Mouse (Mus musculus) cerebellum, adult 2 months (tissue): ENCODE results near the gene Limk2. TPM values are rescaled to one million over a fixed set of nuclear protein-coding genes. Genes with fewer than 3 reads are reported as not detected.

ENCODE experiments used
- DNase-seq, 2 experiments: peaks; one replicate each; pipeline ENCODE4 v3.0.0; 2021
- H3K27ac ChIP-seq: fragments of 200-500 bp; 2 replicates; pipeline ENCODE4 v1.5.1; 2012; ENCODE audit warnings: low read length, control low read depth, inconsistent platforms; ENCODE audit not compliant: insufficient read depth
- H3K27me3 ChIP-seq: fragments of 200-500 bp; 2 replicates; pipeline ENCODE4 v1.6.1; 2012; ENCODE audit warnings: inconsistent platforms, mild to moderate bottlenecking, low read length, moderate library complexity; ENCODE audit not compliant: control insufficient read depth, insufficient read depth
- H3K4me1 ChIP-seq: fragments of 200-500 bp; 2 replicates; pipeline ENCODE4 v1.6.1; 2011; ENCODE audit warnings: low read length; ENCODE audit not compliant: control insufficient read depth, insufficient read depth
- H3K4me3 ChIP-seq: fragments of 200-500 bp; replicated peaks from 2 replicates; pipeline ENCODE3; 2011; ENCODE audit warnings: mild to moderate bottlenecking, low read depth, low read length, control low read depth; ENCODE audit not compliant: insufficient read depth
- CTCF ChIP-seq: fragments of 200-500 bp; IDR thresholded peaks from 2 replicates; pipeline ENCODE4 v1.5.1; 2011; ENCODE audit warnings: low read depth, mild to moderate bottlenecking, control low read depth, low read length, moderate library complexity, borderline replicate concordance; ENCODE audit not compliant: insufficient read depth
- POLR2A ChIP-seq: fragments of 200-500 bp; IDR thresholded peaks from 2 replicates; pipeline ENCODE4 v1.6.1; 2011; ENCODE audit warnings: low read length, control low read depth, borderline replicate concordance; ENCODE audit not compliant: insufficient read depth
- WGBS: fragments of 180-500 bp; shearing (Covaris S2); methylation state at CpG from one replicate; pipeline ENCODE4 v1.1.7; 2018; 5-methylcytosine and 5-hydroxymethylcytosine counted together
- polyA plus RNA-seq: library from polyadenylated mRNA; depleted of rRNA; stranded (reverse); fragments of >200 nt; gene quantifications from 2 replicates; pipeline ENCODE4 v1.2.3, GENCODE M21; 2012

Limk2 gene
- polyA plus RNA-seq, 1 experiment, result 201 TPM

DNA sequence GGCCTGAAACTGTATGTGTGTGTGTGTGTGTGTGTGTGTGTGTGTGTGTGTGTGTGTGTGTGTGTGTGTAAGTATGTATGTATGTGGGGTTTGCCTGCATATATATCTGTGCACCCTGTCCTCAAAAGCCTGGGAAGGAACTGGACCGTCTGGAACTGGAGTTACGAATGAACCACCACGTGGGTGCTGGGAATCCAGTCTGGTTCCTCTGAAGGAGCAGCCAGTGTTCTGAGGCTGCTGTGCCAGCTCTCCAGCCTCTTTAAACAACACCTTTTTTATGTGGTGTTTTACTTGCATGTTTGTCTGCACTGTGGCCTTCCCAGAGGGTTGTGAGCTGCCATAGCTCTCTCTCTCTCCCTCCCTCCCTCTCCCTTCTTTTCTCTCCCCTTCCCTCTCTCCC, 72.4 kb downstream of the Limk2 start:
- Histone ChIP-seq H3K4me3 (no peak overlapping the region), H3K4me1 (peaks cover 49% of the 10 kb centered on the region), H3K27me3 (no peaks in the 10 kb centered on the region), H3K27ac (peak overlapping the region; percentile 96)
- no peak for TF ChIP-seq CTCF
- DNase-seq, result no peak
- WGBS, result 23% methylated on average over 3 of the region's 3 CpGs

DNA sequence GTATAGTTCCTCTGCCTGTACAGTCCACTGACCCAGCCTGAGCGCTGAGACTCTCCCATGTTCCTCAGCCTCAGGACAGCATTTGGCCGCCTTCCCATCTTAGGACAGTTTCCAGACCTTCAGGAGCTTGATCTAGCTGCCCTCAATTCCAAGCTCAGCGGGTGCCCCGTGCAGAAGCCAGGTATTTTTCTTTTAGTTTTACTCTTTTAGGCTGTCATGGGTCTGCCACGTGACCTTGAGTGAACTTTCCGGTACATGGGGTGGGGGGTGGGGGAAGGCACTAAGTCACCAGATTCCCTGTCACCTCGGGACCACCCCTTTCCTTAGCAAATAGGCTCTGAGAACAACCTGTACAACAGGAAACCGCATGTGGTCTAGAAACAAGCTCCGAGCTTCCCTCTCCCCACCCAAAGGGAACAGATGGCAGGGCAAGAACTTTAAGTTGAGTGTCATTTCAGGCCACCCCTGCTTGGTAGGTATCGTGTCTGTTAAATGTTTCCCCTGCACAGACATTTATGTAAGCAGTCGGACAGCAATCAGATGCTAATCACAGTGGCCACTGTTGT, 73.3 kb downstream of the Limk2 start:
- 6% methylated on average over 11 of the region's 11 CpGs for WGBS
- no peaks in the 10 kb centered on the region for H3K27me3 ChIP-seq
- TF ChIP-seq CTCF (no peak), POLR2A (peak; percentile 27; the same call in 1 of the 2 replicates)
- H3K27ac ChIP-seq, result peak overlapping the region; percentile 96
- peaks cover 49% of the 10 kb centered on the region for H3K4me1 ChIP-seq
- peak; percentile 90 to 94 for DNase-seq
- peak overlapping the region; percentile 31 for H3K4me3 ChIP-seq

GRCm38 (mm10) chr11:3334711-3335316, 74.2 kb downstream of the Limk2 start:
- Histone ChIP-seq H3K4me3 (peak overlapping the region; percentile 35), H3K27me3 (no peaks in the 10 kb centered on the region), H3K27ac (peak overlapping the region; percentile 96), H3K4me1 (peaks cover 47% of the 10 kb centered on the region)
- DNase-seq, result no peak
- WGBS, result 33% methylated on average over 9 of the region's 9 CpGs
- TF ChIP-seq POLR2A (no peak), CTCF (no peak)

GRCm38 (mm10) chr11:3334141-3334710, 74.8 kb downstream of the Limk2 start:
- WGBS, result 83% methylated on average over 11 of the region's 11 CpGs
- peak overlapping the region; percentile 96; the same call in 1 of the 2 replicates for H3K27ac ChIP-seq
- no peak overlapping the region for H3K4me3 ChIP-seq
- no peak for DNase-seq
- H3K27me3 ChIP-seq, result no peaks in the 10 kb centered on the region
- H3K4me1 ChIP-seq, result peaks cover 43% of the 10 kb centered on the region
- no peak for TF ChIP-seq POLR2A
- no peak for TF ChIP-seq CTCF

DNA sequence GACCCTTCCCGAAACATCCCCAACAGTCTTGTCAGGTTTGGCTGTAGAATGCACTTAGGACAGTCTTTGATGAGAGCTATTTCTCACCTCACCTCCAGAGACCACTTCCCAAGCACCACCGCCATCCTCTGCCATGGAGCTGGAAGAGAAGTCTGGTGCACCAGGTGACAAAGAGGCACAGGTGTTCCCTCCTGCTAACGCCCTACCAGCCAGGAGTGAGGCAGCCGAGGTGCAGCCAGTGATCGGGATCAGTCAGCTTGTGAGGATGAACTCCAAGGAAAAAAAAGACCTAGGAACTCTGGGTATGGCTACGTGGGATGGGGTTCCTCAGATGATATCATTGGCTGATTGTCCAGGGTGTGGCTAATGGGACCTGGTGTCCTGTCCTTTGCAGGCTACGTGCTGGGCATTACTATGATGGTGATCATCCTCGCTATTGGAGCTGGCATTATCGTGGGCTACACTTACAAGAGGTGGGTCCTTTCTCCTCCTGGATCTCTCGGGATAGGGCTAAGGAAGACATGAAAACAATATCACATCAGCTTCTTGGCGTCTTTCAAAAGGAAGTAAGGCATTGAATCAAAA, 75.8 kb downstream of the Limk2 start:
- no peak for TF ChIP-seq CTCF
- TF ChIP-seq POLR2A, result no peak
- Histone ChIP-seq H3K27me3 (no peaks in the 10 kb centered on the region), H3K4me1 (peaks cover 41% of the 10 kb centered on the region), H3K4me3 (peak overlapping the region; percentile 56), H3K27ac (peak overlapping the region; percentile 82)
- WGBS, result 49% methylated on average over 11 of the region's 11 CpGs
- peak in 1 of 2 experiments; percentile 44 for DNase-seq

DNA sequence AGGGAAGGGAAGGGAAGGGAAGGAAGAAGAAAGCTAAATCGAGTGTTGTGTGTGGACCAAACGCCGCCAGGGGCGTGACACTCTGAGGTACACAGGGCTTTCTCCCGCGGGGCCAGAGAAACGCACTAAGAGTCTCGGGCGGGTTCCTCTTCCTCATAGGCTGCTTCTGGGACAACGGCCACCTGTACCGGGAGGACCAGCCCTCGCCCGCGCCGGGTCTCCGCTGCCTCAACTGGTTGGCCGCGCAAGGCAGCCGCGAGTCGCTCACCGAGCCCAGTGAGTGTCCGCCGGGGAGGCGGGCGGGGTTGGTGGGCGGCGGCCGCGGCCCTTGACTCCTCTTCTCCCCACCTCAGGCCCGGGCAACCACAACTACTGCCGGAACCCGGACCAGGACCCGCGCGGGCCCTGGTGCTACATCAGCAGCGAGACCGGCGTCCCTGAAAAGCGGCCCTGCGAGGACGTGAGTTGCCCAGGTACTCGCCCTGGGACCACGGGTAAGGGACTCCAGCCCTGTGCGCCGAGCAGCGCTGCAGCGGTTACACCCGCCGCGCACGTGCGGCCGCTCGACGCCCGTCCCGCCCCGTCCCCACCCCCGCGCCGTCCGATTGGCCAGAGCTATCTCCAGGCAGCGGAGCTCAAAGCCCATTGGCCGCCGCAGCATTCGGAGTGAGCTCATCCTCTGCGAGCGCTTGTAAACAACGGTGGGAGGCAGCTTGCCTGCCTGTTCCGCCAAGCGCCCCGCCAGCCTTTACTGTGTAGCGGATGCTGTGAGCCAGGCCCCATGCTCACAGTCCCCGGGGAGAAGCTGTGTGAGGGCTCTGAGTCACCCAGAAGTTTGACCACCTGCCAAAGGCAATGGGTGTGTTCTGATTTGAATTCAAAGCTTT, 77.0 kb downstream of the Limk2 start:
- under 1% methylated on average over 74 of the region's 75 CpGs for WGBS
- H3K4me1 ChIP-seq, result peaks cover 30% of the 10 kb centered on the region
- peak overlapping the region; percentile 97 for H3K27ac ChIP-seq
- peak; percentile 93 to 97 for DNase-seq
- H3K27me3 ChIP-seq, result no peaks in the 10 kb centered on the region
- TF ChIP-seq CTCF (no peak), POLR2A (peak; percentile 84)
- peak overlapping the region; percentile 96 for H3K4me3 ChIP-seq

DNA sequence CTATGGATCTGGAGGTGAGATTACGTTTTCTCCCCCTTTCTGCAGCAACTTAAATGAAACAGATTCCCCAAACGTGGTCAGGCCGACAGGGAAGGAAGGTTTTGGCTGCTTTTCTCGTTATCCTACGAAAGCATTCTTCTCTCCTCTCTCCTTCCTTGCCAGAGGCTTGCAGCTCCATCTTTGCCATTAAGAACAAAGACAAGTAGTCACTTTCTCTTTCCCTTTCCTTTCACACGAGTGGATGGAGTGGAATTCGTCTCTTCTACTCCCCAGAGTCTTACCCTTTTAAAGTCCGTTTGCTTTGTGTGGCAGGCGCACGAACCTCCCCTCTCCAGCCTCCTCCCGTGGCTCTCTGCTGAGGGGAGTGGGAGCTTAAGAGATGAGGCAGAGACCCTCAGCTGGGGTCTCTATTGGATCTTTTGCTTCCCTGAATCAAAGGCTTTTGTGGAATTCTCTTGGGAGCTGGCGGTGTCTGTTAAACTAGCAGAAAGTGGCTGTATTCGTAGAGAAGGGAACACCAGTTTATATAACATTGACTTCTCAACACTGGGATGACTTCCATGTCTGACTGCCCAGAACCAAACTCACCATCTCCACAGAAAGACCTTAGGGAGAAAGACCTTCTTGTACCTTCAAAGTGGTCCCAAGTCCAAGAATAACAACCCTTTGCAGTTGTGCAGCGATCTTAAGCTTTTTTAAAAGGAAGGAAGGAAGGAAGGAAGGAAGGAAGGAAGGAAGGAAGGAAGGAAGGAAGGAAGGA, 77.8 kb downstream of the Limk2 start:
- Histone ChIP-seq H3K27me3 (no peaks in the 10 kb centered on the region), H3K4me3 (peak overlapping the region; percentile 96), H3K27ac (peak overlapping the region; percentile 97), H3K4me1 (peaks cover 24% of the 10 kb centered on the region)
- WGBS, result 1% methylated on average over 14 of the region's 14 CpGs
- no peak for TF ChIP-seq POLR2A
- DNase-seq, result peak in 1 of 2 experiments; percentile 60
